ENCODE assay signal across 8 mouse cellular contexts in the genomic region with DNA sequence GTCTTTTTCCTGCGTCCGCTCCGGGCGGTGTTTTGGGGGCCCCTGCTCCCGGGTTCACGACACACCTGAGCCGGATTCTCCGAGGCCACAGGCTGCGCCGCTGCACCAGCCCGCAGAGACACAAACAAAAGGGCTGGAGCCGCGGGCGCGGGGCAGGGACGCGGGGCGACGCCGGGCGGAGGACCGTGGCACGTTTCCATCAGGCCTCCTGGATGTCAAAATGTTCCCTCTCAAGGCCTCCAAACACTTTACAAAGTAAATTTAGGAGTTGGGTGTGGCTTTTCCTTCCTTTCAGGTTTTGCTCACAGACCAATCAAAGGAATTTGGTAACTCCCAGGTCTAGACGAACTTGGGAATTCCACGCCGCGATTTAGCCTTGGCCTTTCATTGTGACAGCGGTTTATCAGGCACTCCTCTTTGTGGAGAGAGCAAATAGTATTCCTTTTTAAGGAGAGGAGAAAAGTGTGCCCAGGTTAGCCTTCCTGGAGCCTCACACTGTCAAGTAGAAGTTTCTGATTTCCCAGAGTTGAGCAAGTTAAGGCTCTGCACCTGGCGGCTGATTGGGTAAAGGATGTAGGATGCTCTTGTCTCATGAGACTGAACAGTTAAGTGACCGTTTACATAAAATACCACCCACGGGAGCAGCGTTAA. TPM values are rescaled to one million over a fixed set of nuclear protein-coding genes. Genes with fewer than 3 reads are reported as not detected.
A peak's percentile ranks its signal among the peaks of the same experiment; 100 is the strongest.
DNase-seq lines count a peak whose midpoint lies in the region; ATAC-seq and TF ChIP-seq lines count a peak whose summit lies in the region.

No protein-coding gene starts in this region.

- H3K27me3 ChIP-seq in testis, adult 2 months (ENCODE audit: control insufficient read depth, insufficient read depth, low read length), result no peaks in the 10 kb centered on the region; the same call in 1 of the 2 replicates
- H3K27me3 ChIP-seq in embryonic facial prominence, embryonic 11.5 days (ENCODE audit: control insufficient read depth, insufficient read depth, low read length), result no peaks in the 10 kb centered on the region
- no peaks in the 10 kb centered on the region for H3K27me3 ChIP-seq in small intestine, adult 2 months (ENCODE audit: control insufficient read depth, insufficient read depth, low read length)

- peak overlapping the region; percentile 77 for H3K4me3 ChIP-seq in testis, adult 2 months (ENCODE audit: control insufficient read depth, low read depth, low read length)
- H3K4me3 ChIP-seq in embryonic facial prominence, embryonic 11.5 days (ENCODE audit: low read depth, low read length), result peak overlapping the region; percentile 78
- H3K4me3 ChIP-seq in lung, adult 2 months (replicated peaks; ENCODE audit: extremely low read depth, low read depth, low read length), result peak overlapping the region; percentile 83
- peak overlapping the region; percentile 84 for H3K4me3 ChIP-seq in small intestine, adult 2 months (ENCODE audit: low read depth, low read length)

- no peak for DNase-seq in testis, postnatal 10 days (ENCODE audit: low spot score)
- peak; percentile 51 for DNase-seq in embryonic facial prominence, embryonic 11.5 days (ENCODE audit: low spot score)
- peak; percentile 57 to 59 for DNase-seq in heart, postnatal 14 days
- DNase-seq in lung, adult 2 months, result no peak
- DNase-seq in urinary bladder, postnatal 4 days (ENCODE audit: low spot score in 2 of 2), result no peak

- H3K4me1 ChIP-seq in testis, adult 2 months (ENCODE audit: control insufficient read depth, insufficient read depth, low read length), result peaks cover 2% of the 10 kb centered on the region; the same call in 1 of the 2 replicates
- H3K4me1 ChIP-seq in embryonic facial prominence, embryonic 11.5 days (ENCODE audit: control insufficient read depth, insufficient read depth, low read length), result no peaks in the 10 kb centered on the region; the same call in 1 of the 2 replicates
- H3K4me1 ChIP-seq in lung, adult 2 months (ENCODE audit: control insufficient read depth, insufficient read depth, low read length), result peaks cover 19% of the 10 kb centered on the region
- peaks cover 17% of the 10 kb centered on the region for H3K4me1 ChIP-seq in small intestine, adult 2 months (ENCODE audit: control insufficient read depth, insufficient read depth, insufficient read length, low read length)

- H3K27ac ChIP-seq in testis, adult 2 months (ENCODE audit: control insufficient read depth, insufficient read depth, low read depth, low read length), result peak overlapping the region; percentile 32
- H3K27ac ChIP-seq in embryonic facial prominence, embryonic 11.5 days (replicated peaks; ENCODE audit: low read depth, low read length), result peak overlapping the region; percentile 47; the same call in 1 of the 2 replicates
- peak overlapping the region; percentile 86 for H3K27ac ChIP-seq in small intestine, adult 2 months (ENCODE audit: insufficient read depth, low read depth, low read length)

- peak overlapping the region; percentile 84 for H3K4me2 ChIP-seq in embryonic facial prominence, embryonic 11.5 days (ENCODE audit: low read depth, low read length)

- no peaks in the 10 kb centered on the region for H3K9me3 ChIP-seq in embryonic facial prominence, embryonic 11.5 days (replicated peaks; ENCODE audit: control insufficient read depth, low read length)

- no peak for TF ChIP-seq POLR2A in testis, adult 2 months (IDR thresholded peaks at IDR 0.05; ENCODE audit: control insufficient read depth, low read depth, low read length)
- no peak; the same call in 1 of the 2 replicates for TF ChIP-seq POLR2A in lung, adult 2 months (IDR thresholded peaks at IDR 0.05; ENCODE audit: borderline replicate concordance, extremely low read depth, low read depth, low read length)
- TF ChIP-seq POLR2A in small intestine, adult 2 months (IDR thresholded peaks at IDR 0.05; ENCODE audit: low read depth, low read length), result no peak

- intact Hi-C loops in heart, postnatal 14 days (cut with DNase I), result loop anchor here (2.0 to 10.0 kb wide), 3 partner anchors 34 to 494 kb away; a partner anchor contains a TSS

- no peak for TF ChIP-seq CTCF in testis, adult 2 months (IDR thresholded peaks at IDR 0.05; ENCODE audit: control insufficient read depth, insufficient read depth, insufficient replicate concordance, low read depth, low read length)
- no peak for TF ChIP-seq CTCF in lung, adult 2 months (IDR thresholded peaks at IDR 0.05; ENCODE audit: insufficient read depth, low read length)
- TF ChIP-seq CTCF in small intestine, adult 2 months (IDR thresholded peaks at IDR 0.05; ENCODE audit: extremely low read depth, insufficient read length, insufficient replicate concordance, low read depth, low read length), result no peak

- peak overlapping the region; percentile 88 for H3K9ac ChIP-seq in embryonic facial prominence, embryonic 11.5 days (replicated peaks; ENCODE audit: low read length)

- peak; percentile 35; the same call in 1 of the 2 replicates for ATAC-seq in embryonic facial prominence, embryonic 11.5 days (replicated peaks; ENCODE audit: insufficient number of reproducible peaks, low FRiP score, low TSS enrichment, low read depth)
- ATAC-seq in monocyte, adult 5-6 weeks (replicated peaks; ENCODE audit: insufficient number of reproducible peaks, low FRiP score, low TSS enrichment, poor library complexity, severe bottlenecking), result no peak

- 1% methylated on average over 32 of the region's 32 CpGs for WGBS in embryonic facial prominence, embryonic 11.5 days
- WGBS in lung, adult 2 months, result 1% methylated on average over 32 of the region's 32 CpGs
- WGBS in small intestine, adult 2 months, result 1% methylated on average over 32 of the region's 32 CpGs

- no peaks in the 10 kb centered on the region for H3K36me3 ChIP-seq in testis, adult 2 months (ENCODE audit: control insufficient read depth, insufficient read depth, low read length)
- no peaks in the 10 kb centered on the region for H3K36me3 ChIP-seq in embryonic facial prominence, embryonic 11.5 days (replicated peaks; ENCODE audit: control insufficient read depth, insufficient read depth, low read depth, low read length)
- peaks cover 9% of the 10 kb centered on the region for H3K36me3 ChIP-seq in small intestine, adult 2 months (ENCODE audit: control insufficient read depth, insufficient read depth, low read length)

RNA-seq across cellular contexts. Expression of a gene that starts 0.6 kb away (rescaled TPM):
- 5.5 and 5.8 TPM in 2 replicates for polyA plus RNA-seq in testis, adult 2 months (2012; rRNA removed)
- 39.6 and 43.9 TPM in 2 replicates for polyA plus RNA-seq in embryonic facial prominence, embryonic 11.5 days (2014; fragmentation: Nextera tagmentation; extraction: Ambion mirVana)
- total RNA-seq in heart, postnatal 14 days (2021), result 10 to 100 TPM; 38.9 to 39.7 TPM
- 47.6 and 63.1 TPM in 2 replicates for polyA plus RNA-seq in lung, adult 2 months (2012; rRNA removed)
- 15.1 and 172 TPM in 2 replicates for polyA plus RNA-seq in small intestine, adult 2 months (2012; rRNA removed)
- 47.5 to 60.0 TPM (median 54.9 TPM) in 3 replicates for total RNA-seq in monocyte, adult 5-6 weeks (2017)

Comparison
In these comparisons a context has a peak if more than half of its experiments do, and no peak if none do; other contexts are left out.
1. H3K27ac ChIP-seq: peak in every context shown above with its lines; median percentile 86 in small intestine, adult 2 months; 47 in embryonic facial prominence, embryonic 11.5 days; 32 in testis, adult 2 months.
2. DNase-seq: peak in embryonic facial prominence, embryonic 11.5 days (single experiment) and heart, postnatal 14 days (2 of 2); none in testis, postnatal 10 days (single experiment), lung, adult 2 months (single experiment) and urinary bladder, postnatal 4 days (0 of 2).
3. Peak in every context shown above with its lines, with median percentiles within 50 percentile points of each other: H3K4me3 ChIP-seq.